Comparison of ENCODE assay signal across 26 mouse cellular contexts in genomic region chr9:29694151-29694550, GRCm38 (mm10).
DNase-seq lines count a peak whose midpoint lies in the region; ATAC-seq lines count a peak whose summit lies in the region.
"Had no signal": no experiment of that assay in that cellular context is flagged by ENCODE, and none has a peak within 500 bp of the region (broad histone marks: within the 10 kb centered on the region; RNA-seq: fewer than 3 reads in every experiment).

No protein-coding gene starts in this region.

- H3K4me1 ChIP-seq in heart, embryonic 10.5 days: 0 out of 2 replicates have a peak, but pooled peaks cover 4% of the 10 kb centered on the region
- peaks cover 7% of the 10 kb centered on the region for H3K4me1 ChIP-seq in midbrain, embryonic 11.5 days (ENCODE audit: control insufficient read depth, insufficient read depth, low read length)
- peaks cover 3% of the 10 kb centered on the region; the same call in 1 of the 2 replicates for H3K4me1 ChIP-seq in midbrain, embryonic 15.5 days
- H3K4me1 ChIP-seq: embryonic facial prominence, embryonic 15.5 days; heart, embryonic 13.5 days; limb, embryonic 13.5 days; liver, embryonic 12.5 days had no signal

- H3K4me2 ChIP-seq in midbrain, embryonic 11.5 days: no peak overlapping the region
- H3K4me2 ChIP-seq in midbrain, embryonic 15.5 days: no peak overlapping the region
- H3K4me2 ChIP-seq: embryonic facial prominence, embryonic 15.5 days; forebrain, embryonic 15.5 days; heart, embryonic 13.5 days; hindbrain, embryonic 14.5 days; limb, embryonic 13.5 days; liver, embryonic 12.5 days; neural tube, embryonic 13.5 days had no signal

- 53% methylated on average over 2 of the region's 2 CpGs for WGBS in heart, embryonic 10.5 days
- WGBS in midbrain, embryonic 11.5 days: 17% methylated on average over 2 of the region's 2 CpGs
- 24% methylated on average over 2 of the region's 2 CpGs for WGBS in midbrain, embryonic 15.5 days

- H3K4me3 ChIP-seq in heart, embryonic 10.5 days: no peak overlapping the region
- no peak overlapping the region for H3K4me3 ChIP-seq in midbrain, embryonic 11.5 days (ENCODE audit: low read depth, low read length)
- H3K4me3 ChIP-seq in midbrain, embryonic 15.5 days: no peak overlapping the region
- H3K4me3 ChIP-seq: embryonic facial prominence, embryonic 15.5 days; forebrain, embryonic 15.5 days; heart, embryonic 13.5 days; limb, embryonic 13.5 days; liver, embryonic 12.5 days; neural tube, embryonic 13.5 days had no signal

- ATAC-seq in midbrain, embryonic 11.5 days (ENCODE audit: low FRiP score): peak; percentile 42
- no peak for ATAC-seq in midbrain, embryonic 15.5 days (replicated peaks)
- no peak for ATAC-seq in megakaryocyte, adult 5-6 weeks (ENCODE audit: poor library complexity, severe bottlenecking)
- ATAC-seq: CD4-positive, CD25-positive, alpha-beta regulatory T cell, adult 4 months; forebrain, embryonic 15.5 days; liver, embryonic 12.5 days had no signal

- no peaks in the 10 kb centered on the region for H3K9me3 ChIP-seq in heart, embryonic 10.5 days
- H3K9me3 ChIP-seq in midbrain, embryonic 11.5 days (ENCODE audit: control insufficient read depth, low read length): no peaks in the 10 kb centered on the region
- H3K9me3 ChIP-seq in midbrain, embryonic 15.5 days: no peaks in the 10 kb centered on the region
- H3K9me3 ChIP-seq: embryonic facial prominence, embryonic 15.5 days; forebrain, embryonic 15.5 days; heart, embryonic 13.5 days; limb, embryonic 13.5 days; liver, embryonic 12.5 days; neural tube, embryonic 13.5 days had no signal

- no peaks in the 10 kb centered on the region for H3K36me3 ChIP-seq in heart, embryonic 10.5 days
- no peaks in the 10 kb centered on the region for H3K36me3 ChIP-seq in midbrain, embryonic 11.5 days (ENCODE audit: control insufficient read depth, insufficient read depth, low read length)
- no peaks in the 10 kb centered on the region for H3K36me3 ChIP-seq in midbrain, embryonic 15.5 days (replicated peaks)
- H3K36me3 ChIP-seq: embryonic facial prominence, embryonic 15.5 days; forebrain, embryonic 15.5 days; heart, embryonic 13.5 days; limb, embryonic 13.5 days; liver, embryonic 12.5 days; neural tube, embryonic 13.5 days had no signal

- DNase-seq in heart, adult 11 months: peak; percentile 55
- DNase-seq in heart, embryonic 10.5 days (ENCODE audit: low spot score): no peak
- peak; percentile 82 for DNase-seq in midbrain, embryonic 11.5 days (ENCODE audit: low spot score, missing footprints)
- peak; percentile 29 for DNase-seq in embryo, embryonic 10.5 days (ENCODE audit: low spot score)
- DNase-seq in ovary, postnatal 10 days (ENCODE audit: low spot score): no peak
- DNase-seq: adrenal gland, postnatal 36 days; cerebellum, adult 11-12 months; cerebellum, postnatal 14 days; gastrocnemius, postnatal 14 days; heart, adult 18-20 months; heart, postnatal 14 days; kidney, adult 9 months; kidney, postnatal 4 days; lung, adult 2 months; lung, postnatal 14 days had no signal

- H3K9ac ChIP-seq in midbrain, embryonic 11.5 days (ENCODE audit: low read length): no peak overlapping the region
- H3K9ac ChIP-seq in midbrain, embryonic 15.5 days: no peak overlapping the region
- H3K9ac ChIP-seq: embryonic facial prominence, embryonic 15.5 days; forebrain, embryonic 15.5 days; heart, embryonic 13.5 days; hindbrain, embryonic 14.5 days; limb, embryonic 13.5 days; liver, embryonic 12.5 days; neural tube, embryonic 13.5 days had no signal

- H3K27me3 ChIP-seq in heart, embryonic 10.5 days (ENCODE audit: insufficient read depth, poor library complexity, severe bottlenecking): no peaks in the 10 kb centered on the region
- H3K27me3 ChIP-seq in midbrain, embryonic 11.5 days (ENCODE audit: control insufficient read depth, insufficient read depth, low read length): no peaks in the 10 kb centered on the region
- no peaks in the 10 kb centered on the region for H3K27me3 ChIP-seq in midbrain, embryonic 15.5 days (replicated peaks)
- H3K27me3 ChIP-seq: embryonic facial prominence, embryonic 15.5 days; forebrain, embryonic 15.5 days; heart, embryonic 13.5 days; limb, embryonic 13.5 days; liver, embryonic 12.5 days; neural tube, embryonic 13.5 days had no signal

- no peak overlapping the region for H3K27ac ChIP-seq in heart, embryonic 10.5 days
- H3K27ac ChIP-seq in midbrain, embryonic 11.5 days (ENCODE audit: low read depth, low read length): no peak overlapping the region
- no peak overlapping the region for H3K27ac ChIP-seq in midbrain, embryonic 15.5 days
- H3K27ac ChIP-seq: embryonic facial prominence, embryonic 15.5 days; forebrain, embryonic 15.5 days; heart, embryonic 13.5 days; hindbrain, embryonic 14.5 days; limb, embryonic 13.5 days; liver, embryonic 12.5 days; neural tube, embryonic 13.5 days; stomach, postnatal 0 days had no signal

Comparison
In these comparisons a context has a peak if more than half of its experiments do, and no peak if none do; other contexts are left out.
1. DNase-seq: peak in heart, adult 11 months (single experiment), midbrain, embryonic 11.5 days (single experiment) and embryo, embryonic 10.5 days (single experiment); none in heart, embryonic 10.5 days (single experiment) and ovary, postnatal 10 days (single experiment).